Mouse (Mus musculus) cerebellum, postnatal 10 days (tissue): ENCODE measurements around the gene Cacng7.
"Not testable (repeated sequence)": the region's sequence is repeated elsewhere in the genome, so short reads cannot be mapped to it uniquely, and the experiment has no call there.

Source experiments
- DNase-seq, 2 experiments: peaks; one replicate each; pipeline ENCODE4 v3.0.0; 2021; ENCODE audit warnings: mixed read lengths in 2 of 2

Gene Cacng7

DNA sequence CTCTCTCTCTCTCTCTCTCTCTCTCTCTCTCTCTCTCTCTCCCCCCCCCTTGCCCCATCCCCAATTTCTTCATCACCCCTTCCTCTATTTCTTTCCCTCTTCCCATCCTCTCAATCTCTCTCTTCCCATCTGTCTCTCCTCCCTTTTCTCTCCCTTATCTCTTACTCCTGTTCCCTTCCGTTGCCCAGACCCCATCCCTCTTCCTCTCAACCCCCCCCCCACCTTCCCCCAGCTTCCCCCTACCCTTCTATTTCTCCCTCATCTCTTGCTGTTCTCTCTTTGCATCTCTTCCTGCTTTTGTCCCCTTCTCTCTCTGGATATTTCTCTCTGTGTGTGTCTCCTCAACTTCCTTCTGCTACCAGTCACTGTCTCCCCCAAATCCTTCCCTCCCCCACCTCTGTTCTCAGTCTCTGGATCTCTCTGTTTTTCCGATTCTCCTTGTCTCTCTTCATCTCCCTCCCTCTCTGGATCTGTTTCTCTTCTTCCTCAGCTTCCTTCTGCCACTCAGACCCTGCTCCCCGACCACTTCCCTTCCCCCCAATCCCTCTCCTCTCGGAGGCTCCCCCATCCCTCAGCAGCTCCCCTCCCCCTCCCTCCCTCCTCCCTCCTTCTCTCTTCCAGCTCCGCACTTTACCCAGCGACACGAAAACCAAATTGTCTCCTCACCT is 57.8 kb downstream of the Cacng7 start, which contains the start of gene Cacng8:
Gene Cacng8, plus strand, starts transcription at position 271 of the 668 bp plus-strand sequence.
- peak; percentile 66 to 69 for DNase-seq

DNA sequence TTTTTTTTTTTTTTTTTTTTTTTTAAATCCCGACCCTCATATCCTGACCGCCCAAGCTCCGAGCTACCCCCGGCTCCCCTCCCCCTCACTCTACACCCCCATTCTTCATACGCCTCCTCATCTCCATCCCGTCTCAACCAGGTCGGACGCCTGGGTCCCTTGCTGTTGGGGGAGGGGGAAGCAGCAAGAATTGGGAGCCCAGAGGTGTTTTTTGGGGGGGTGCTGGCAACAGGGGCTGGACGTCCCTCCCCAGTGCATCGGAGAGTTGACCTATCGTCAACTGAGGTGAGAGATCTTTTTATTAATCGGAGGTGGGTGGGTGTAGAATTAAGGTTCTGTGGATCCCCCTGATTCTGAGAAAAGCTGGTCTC is 58.3 kb downstream of the Cacng7 start:
- DNase-seq = peak; percentile 58 to 65

DNA sequence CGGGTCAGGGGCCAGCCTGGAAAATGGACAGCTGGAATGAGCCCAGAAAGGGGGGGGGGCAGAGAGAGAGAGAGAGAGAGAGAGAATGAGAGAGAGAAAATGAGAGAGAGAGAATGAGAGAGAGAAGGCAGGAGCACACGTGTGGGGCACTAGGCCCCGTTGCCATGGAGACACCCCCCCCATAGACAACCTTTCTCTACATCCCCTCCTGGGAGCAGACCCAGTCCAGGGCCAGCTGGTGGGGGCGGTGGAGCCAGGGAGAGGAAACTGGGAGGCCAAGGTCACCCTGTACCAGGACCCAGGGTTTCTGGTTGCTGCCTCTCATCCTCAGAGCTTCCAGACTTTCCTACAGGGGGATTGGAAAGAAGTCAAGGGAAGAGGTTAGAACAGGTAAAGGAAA is 59.1 kb downstream of the Cacng7 start:
- DNase-seq = peak; percentile 80 to 85

DNA sequence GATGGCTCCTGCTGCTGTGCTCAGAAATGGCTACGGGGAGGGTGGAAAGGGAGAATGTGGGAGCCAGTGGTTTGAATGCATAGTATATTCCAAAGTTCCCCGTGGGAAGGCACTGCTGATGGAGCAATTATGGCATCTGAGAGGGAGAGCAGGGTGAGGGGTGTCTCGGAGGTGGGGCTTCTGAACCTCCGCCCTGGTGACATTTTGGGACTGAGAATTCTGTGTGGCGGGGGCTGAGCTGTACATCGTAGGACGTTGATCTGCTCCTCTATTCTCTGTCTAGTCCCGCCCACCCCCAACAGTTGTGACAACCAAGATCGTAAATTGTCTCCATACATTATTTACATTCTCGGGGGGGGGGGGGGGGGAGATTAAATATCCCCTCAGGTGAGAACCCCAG is 64.6 kb downstream of the Cacng7 start:
- DNase-seq = no peak

DNA sequence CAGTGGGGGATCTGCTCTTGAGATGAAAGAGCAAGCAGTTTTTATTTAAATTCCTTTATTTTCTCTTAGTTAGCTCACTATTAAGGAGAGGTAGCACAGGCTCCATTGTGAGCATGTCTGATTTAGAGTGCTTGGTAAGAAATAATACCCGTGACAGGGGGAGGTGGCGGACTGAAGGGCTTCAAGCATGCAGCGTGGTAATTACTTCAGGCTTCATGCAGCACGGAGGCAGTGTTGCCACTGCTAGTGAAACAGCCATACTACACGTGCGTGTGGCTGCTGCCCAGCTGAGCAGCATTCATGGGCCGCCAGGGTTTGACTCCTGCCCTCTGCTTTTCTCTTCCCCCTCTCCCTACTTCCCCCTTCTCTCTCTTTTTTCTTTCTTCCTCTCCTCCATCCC is 65.0 kb downstream of the Cacng7 start:
- DNase-seq = no peak

DNA sequence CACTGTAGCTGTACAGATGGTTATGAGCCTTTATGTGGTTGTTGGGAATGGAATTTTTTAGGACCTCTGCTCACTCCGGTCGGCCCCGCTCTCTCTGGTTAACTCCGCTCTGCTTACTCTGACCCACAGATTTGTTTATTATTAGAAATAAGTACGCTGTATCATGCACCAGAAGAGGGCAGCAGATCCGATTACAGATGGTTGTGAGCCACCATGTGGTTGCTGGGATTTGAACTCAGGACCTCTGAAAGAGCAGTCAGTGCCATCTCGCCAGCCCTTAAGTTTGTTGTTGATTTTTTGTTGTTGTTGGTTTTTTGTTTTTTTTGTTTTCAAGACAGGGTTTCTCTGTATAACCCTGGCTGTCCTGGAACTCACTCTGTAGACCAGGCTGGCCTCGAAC is 65.6 kb downstream of the Cacng7 start:
- DNase-seq = not testable (repeated sequence)

DNA sequence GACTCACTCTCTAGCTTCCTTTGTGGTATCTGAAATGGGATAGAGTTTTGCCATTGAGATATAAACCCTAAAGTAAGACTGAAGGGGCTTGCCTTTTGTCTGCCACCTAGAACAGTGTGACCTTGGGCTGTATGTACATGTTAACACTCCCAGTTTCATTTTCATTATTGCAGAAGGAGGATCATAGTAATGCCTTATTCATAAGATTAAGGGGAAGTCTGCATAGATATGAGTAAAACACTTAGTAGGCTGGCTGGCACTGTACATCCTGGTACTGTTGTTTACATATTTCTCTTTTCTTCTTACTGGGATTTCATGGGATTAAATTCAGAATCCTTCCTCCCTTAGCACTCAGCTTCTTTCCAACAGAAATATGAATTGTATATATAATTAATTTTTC is 67.2 kb downstream of the Cacng7 start:
- no peak for DNase-seq

DNA sequence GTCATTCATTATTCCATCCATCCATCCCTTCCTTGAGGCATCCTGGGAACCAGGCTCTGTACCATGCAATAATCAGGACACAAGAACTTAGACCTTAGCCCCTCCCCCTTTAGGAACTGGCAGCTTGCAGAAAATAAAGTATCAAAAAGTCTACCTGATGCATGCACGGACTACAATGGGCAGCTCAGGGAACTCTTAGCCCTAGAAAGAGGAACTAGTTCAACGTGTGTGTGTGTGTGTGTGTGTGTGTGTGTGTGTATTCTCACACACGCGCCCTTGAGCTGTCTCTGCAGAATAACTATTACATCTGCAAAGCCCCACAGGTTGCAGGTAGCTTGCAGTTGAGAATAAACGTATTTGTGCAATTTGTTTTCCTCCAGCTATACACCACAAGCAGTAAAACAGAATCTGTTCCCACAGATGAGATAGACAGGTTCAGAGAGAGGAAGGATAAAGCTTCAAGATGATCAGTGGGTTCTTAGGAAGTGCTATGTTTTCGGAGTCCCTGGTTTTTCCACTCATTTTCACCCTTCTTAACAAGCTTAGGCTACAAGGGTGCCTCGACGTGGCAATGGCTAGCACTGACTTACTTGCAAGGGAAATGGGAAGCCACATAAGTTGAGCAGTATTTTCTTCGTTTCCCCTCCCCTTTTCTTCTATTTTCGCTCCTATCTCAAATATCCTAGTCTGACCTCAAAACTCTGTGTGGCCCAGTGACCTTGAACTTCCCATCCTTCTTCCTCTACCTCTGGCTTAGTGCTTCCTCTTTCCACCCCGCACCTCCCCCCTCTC is 77.2 kb downstream of the Cacng7 start:
- DNase-seq = no peak

DNA sequence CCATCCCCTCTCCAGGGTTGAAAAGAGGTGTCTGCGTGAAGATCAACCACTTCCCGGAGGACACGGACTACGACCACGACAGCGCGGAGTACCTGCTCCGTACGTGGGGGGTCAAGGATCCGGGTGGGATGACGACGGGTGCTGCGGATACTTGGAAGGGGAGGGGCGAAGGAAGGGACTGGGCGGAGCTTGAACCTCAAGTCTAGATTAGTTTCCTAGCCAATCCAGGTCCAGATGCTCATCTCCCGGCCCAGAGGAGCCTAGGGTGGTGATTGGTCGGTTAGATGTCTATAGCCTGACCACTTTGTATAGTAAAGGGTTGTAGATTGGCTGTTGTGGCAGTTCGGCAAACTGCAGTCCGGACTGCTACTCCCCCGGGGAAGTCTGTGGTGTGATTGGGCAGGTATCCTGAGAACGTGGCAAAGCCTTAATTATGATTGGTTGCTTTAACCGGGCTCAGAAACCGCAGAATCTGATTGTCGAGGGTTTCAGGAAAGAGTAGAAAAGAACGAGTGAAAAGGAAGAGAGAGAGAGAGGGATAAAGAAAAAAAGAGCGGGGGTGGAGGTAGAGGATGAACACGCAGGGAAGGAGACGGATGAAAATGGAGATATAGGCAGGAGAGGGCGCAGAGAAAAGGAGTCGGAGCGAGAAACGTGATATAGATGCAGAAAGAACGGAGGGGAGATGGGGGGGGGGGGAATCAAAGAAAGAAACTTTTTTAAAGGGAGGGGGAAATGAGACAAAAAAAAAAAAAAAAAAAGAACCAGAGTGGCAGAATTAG is 78.6 kb downstream of the Cacng7 start:
- peak; percentile 77 to 79 for DNase-seq

DNA sequence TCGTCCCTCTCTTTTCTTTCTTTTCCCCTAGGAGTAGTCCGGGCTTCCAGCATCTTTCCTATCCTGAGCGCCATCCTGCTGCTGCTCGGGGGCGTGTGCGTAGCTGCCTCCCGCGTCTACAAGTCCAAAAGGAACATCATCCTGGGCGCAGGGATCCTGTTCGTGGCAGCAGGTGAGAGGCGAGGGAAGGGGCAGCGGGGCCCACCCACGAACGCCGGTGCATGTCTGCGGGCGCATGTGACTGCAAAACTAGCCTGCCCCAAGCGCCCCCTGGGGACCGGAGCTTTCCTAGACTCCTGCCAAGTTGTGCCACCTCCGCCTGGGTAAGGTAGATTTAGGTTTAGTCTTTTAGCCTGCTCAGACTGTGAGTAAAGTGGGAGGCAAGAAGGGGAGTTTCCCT is 79.3 kb downstream of the Cacng7 start:
- DNase-seq = peak; percentile 62 to 68

DNA sequence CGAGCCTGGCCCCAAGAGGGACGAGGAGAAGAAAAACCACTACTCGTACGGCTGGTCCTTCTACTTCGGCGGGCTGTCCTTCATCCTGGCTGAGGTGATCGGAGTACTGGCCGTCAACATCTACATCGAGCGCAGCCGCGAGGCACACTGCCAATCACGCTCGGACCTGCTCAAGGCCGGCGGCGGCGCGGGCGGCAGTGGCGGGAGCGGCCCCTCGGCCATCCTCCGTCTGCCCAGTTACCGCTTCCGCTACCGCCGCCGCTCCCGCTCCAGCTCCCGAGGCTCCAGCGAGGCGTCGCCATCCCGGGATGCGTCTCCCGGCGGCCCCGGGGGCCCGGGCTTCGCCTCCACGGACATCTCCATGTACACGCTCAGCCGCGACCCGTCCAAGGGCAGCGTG is 82.1 kb downstream of the Cacng7 start:
- DNase-seq = peak; percentile 82 to 85

DNA sequence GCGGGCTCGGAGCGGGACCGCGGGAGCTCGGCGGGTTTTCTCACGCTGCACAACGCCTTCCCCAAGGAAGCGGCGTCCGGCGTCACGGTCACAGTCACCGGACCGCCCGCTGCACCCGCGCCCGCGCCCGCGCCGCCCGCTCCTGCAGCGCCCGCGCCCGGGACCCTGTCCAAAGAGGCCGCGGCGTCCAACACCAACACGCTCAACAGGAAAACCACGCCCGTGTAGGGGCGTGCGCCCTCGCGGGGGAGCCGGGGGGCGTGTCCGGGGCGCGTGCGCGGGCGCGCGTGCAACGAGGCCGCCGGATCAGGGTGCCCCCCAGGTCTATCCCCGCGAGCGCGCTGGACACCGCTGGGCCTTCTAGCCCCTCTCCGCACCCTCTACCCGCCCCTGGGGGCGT is 82.6 kb downstream of the Cacng7 start:
- DNase-seq = peak; percentile 63 to 69
